9 mouse cellular contexts compared by ENCODE assay signal in the genomic region with DNA sequence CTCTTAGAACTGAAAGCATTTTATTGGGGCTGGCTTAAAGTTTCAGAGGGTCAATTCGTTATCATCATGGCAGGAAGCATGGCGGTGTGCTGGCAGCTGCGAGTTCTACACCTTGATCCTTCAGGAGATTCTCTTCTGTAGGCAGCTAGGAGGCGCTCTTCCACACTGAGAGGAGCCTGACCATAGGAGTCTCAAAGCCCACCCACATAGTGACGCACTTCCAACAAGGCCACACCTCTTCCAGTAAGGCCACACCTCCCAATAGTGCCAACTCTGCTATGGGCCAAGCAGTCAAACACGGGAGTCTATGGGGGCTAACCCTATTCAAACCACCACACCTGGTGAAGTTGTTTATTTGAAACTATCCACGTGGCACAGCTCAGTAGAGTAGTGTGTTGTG. TPM values are rescaled to one million over a fixed set of nuclear protein-coding genes. Genes with fewer than 3 reads are reported as not detected.
DNase-seq lines count a peak whose midpoint lies in the region; ATAC-seq and TF ChIP-seq lines count a peak whose summit lies in the region.
"Had no signal": no experiment of that assay in that cellular context is flagged by ENCODE, and none has a peak within 500 bp of the region (broad histone marks: within the 10 kb centered on the region; RNA-seq: fewer than 3 reads in every experiment).

No protein-coding gene starts in this region.

- no peak overlapping the region for H3K27ac ChIP-seq in midbrain, embryonic 14.5 days (replicated peaks; ENCODE audit: low read depth, low read length)
- no peak overlapping the region for H3K27ac ChIP-seq in midbrain, embryonic 16.5 days (ENCODE audit: low read length)
- H3K27ac ChIP-seq in small intestine, adult 2 months (ENCODE audit: insufficient read depth, low read depth, low read length): no peak overlapping the region
- H3K27ac ChIP-seq: macrophage had no signal

- H3K4me3 ChIP-seq in midbrain, embryonic 14.5 days (replicated peaks; ENCODE audit: low read depth, low read length): no peak overlapping the region
- no peak overlapping the region for H3K4me3 ChIP-seq in midbrain, embryonic 16.5 days (ENCODE audit: low read depth, low read length)
- no peak overlapping the region for H3K4me3 ChIP-seq in small intestine, adult 2 months (ENCODE audit: low read depth, low read length)

- H3K4me1 ChIP-seq in midbrain, embryonic 14.5 days (ENCODE audit: control insufficient read depth, insufficient read depth, low read length): no peaks in the 10 kb centered on the region
- no peaks in the 10 kb centered on the region for H3K4me1 ChIP-seq in midbrain, embryonic 16.5 days (ENCODE audit: control insufficient read depth, insufficient read depth, low read length)
- no peaks in the 10 kb centered on the region for H3K4me1 ChIP-seq in small intestine, adult 2 months (ENCODE audit: control insufficient read depth, insufficient read depth, insufficient read length, low read length)

- no peaks in the 10 kb centered on the region for H3K27me3 ChIP-seq in midbrain, embryonic 14.5 days (ENCODE audit: control insufficient read depth, insufficient read depth, low read length)
- H3K27me3 ChIP-seq in midbrain, embryonic 16.5 days (ENCODE audit: control insufficient read depth, insufficient read depth, low read depth, low read length): no peaks in the 10 kb centered on the region
- no peaks in the 10 kb centered on the region for H3K27me3 ChIP-seq in small intestine, adult 2 months (ENCODE audit: control insufficient read depth, insufficient read depth, low read length)

- DNase-seq in midbrain, embryonic 14.5 days: peak; percentile 11
- DNase-seq in WW6 (ENCODE audit: low read depth, low spot score): peak; percentile 75
- DNase-seq in heart, postnatal 25 days (ENCODE audit: low spot score): no peak
- DNase-seq in kidney, postnatal 25 days: no peak

- no peaks in the 10 kb centered on the region for H3K9me3 ChIP-seq in midbrain, embryonic 14.5 days (ENCODE audit: control insufficient read depth, low read length)
- no peaks in the 10 kb centered on the region for H3K9me3 ChIP-seq in midbrain, embryonic 16.5 days (replicated peaks; ENCODE audit: control insufficient read depth, low read length, poor library complexity, severe bottlenecking)

- WGBS in midbrain, embryonic 14.5 days: 54% methylated on average over 7 of the region's 7 CpGs
- 47% methylated on average over 7 of the region's 7 CpGs for WGBS in midbrain, embryonic 16.5 days
- 62% methylated on average over 7 of the region's 7 CpGs for WGBS in small intestine, adult 2 months

- TF ChIP-seq POLR2A in small intestine, adult 2 months (IDR thresholded peaks at IDR 0.05; ENCODE audit: low read depth, low read length): no peak

- H3K9ac ChIP-seq in midbrain, embryonic 14.5 days (replicated peaks; ENCODE audit: low read length): no peak overlapping the region
- no peak overlapping the region for H3K9ac ChIP-seq in midbrain, embryonic 16.5 days (ENCODE audit: low read depth, low read length)

- ATAC-seq in midbrain, embryonic 14.5 days (ENCODE audit: low FRiP score, low TSS enrichment): no peak
- ATAC-seq in midbrain, embryonic 16.5 days: no peak
- ATAC-seq in granulocyte monocyte progenitor cell, adult 5-6 weeks (replicated peaks; ENCODE audit: poor library complexity, severe bottlenecking): peak; percentile 62
- ATAC-seq: inflammation-experienced regulatory T-cells, adult 6 months had no signal

- no peak overlapping the region for H3K4me2 ChIP-seq in midbrain, embryonic 14.5 days (ENCODE audit: low read length)
- no peak overlapping the region for H3K4me2 ChIP-seq in midbrain, embryonic 16.5 days (ENCODE audit: low read length)

- intact Hi-C loops in heart, postnatal 25 days (cut with DNase I): no loop called here

- no peaks in the 10 kb centered on the region for H3K36me3 ChIP-seq in midbrain, embryonic 14.5 days (ENCODE audit: control insufficient read depth, insufficient read depth, low read length)
- H3K36me3 ChIP-seq in midbrain, embryonic 16.5 days (ENCODE audit: control insufficient read depth, insufficient read depth, low read length): no peaks in the 10 kb centered on the region
- H3K36me3 ChIP-seq in small intestine, adult 2 months (ENCODE audit: control insufficient read depth, insufficient read depth, low read length): no peaks in the 10 kb centered on the region

- TF ChIP-seq CTCF in small intestine, adult 2 months (IDR thresholded peaks at IDR 0.05; ENCODE audit: extremely low read depth, insufficient read length, insufficient replicate concordance, low read depth, low read length): peak; percentile 21; the same call in 1 of the 2 replicates

RNA-seq across cellular contexts. Expression of a gene that starts 24.0 kb away (rescaled TPM):
- polyA plus RNA-seq in midbrain, embryonic 14.5 days (2014; fragmentation: Nextera tagmentation; extraction: Ambion mirVana): 4.5 and 5.2 TPM in 2 replicates
- polyA plus RNA-seq in midbrain, embryonic 16.5 days (2015; fragmentation: Nextera tagmentation; extraction: Ambion mirVana): 3.2 and 4.1 TPM in 2 replicates
- total RNA-seq in granulocyte monocyte progenitor cell, adult 5-6 weeks (2014; fragmentation: Nextera tagmentation): 12.5 and 15.3 TPM in 2 replicates
- total RNA-seq in granulocyte monocyte progenitor cell, adult 5-6 weeks (2017): 20.8 TPM in 2 replicates
- polyA plus RNA-seq in small intestine, adult 2 months (2012; rRNA removed): 3.7 and 5.5 TPM in 2 replicates
- total RNA-seq in heart, postnatal 25 days (2021): 1 to 10 TPM; 2.8 to 3.4 TPM

Comparison
In these comparisons a context has a peak if more than half of its experiments do, and no peak if none do; other contexts are left out.
1. DNase-seq: peak in midbrain, embryonic 14.5 days (single experiment) and WW6 (single experiment); none in heart, postnatal 25 days (single experiment) and kidney, postnatal 25 days (0 of 2).